Mouse (Mus musculus): ENCODE results near the gene Fnip1.

DNA sequence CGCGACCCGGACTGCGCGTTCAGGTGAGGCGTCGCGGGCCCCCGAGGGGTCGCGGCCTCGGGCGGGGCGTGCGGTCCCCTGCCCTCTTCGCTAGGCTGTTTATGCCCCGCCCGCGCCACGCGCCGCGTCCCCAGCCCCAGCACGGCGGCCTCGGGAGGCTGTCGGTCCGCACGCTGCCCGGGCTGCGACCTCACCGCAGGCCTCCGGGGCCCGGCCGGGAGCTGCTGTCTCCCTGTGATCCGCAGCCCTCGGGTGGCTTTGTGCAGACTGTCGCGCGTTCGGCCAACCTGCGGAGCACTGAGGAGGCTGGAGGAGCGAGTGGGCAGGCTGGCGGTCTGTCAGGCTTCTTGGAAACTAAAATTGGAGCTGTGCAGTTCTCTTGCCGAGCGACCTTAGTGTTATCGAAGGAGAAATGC is 375 bp downstream of the Fnip1 start:
- TF ChIP-seq POLR2A (IDR thresholded peaks at IDR 0.05; ENCODE audit: borderline replicate concordance, extremely low read depth, insufficient read depth, insufficient read length, poor library complexity, severe bottlenecking) (no peak), CTCF (IDR thresholded peaks at IDR 0.05; ENCODE audit: borderline replicate concordance, extremely low read depth, insufficient read depth, insufficient read length) (no peak)

All from brain, embryonic 14.5 days (tissue).